Mouse (Mus musculus) CD4-positive helper T cell, adult 2 months (primary cell): ENCODE results near the gene Bbs10.

Experiments used
- DNase-seq: peaks from one replicate; pipeline ENCODE4 v3.0.0-alpha.2; 2012; ENCODE audit warnings: low read depth, missing footprints, low spot score

The Bbs10 gene

GRCm38 (mm10) chr10:111298140-111299098 lies at the start of gene Bbs10:
Bbs10 (plus strand) TSS chr10:111298679.
- peak; percentile 95 for DNase-seq

DNA sequence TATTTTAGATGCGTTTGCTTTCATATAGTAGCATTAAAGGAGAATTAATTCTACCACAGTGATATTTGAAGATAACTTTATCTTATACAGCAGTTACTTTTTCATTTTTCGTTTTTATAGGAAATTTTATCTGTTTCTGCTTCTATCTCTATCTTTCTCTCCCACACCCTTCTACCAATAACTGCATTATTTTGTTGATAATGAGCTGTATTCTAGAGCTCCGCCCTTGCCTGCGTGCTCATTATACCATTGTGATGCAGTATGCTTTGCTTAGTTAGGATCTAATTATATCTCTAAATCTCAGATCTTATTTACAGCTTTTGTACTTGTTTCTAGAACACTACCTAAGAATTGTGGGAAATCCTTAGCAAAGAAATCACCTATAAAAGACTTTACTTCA lies 48.3 kb upstream of the Bbs10 start:
- no peak for DNase-seq

DNA sequence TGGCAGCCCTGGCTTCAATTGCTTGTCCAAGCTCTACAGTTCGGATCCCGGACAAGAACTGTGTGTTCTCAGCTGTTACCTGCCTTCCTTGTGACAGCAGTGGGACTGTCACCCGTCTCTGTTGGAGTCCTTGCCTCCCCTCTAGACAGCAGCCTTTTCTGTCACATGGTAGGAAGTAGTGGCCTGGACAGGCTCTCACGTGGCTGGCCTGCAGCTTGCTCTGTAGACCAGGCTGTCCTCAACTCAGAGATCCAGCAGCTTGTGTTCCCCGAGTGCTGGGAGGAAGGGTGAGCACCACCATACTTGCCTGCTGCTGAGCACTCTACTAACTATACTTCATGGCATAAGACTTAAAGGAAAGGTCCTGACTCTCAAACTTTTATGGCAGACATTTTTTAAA lies 46.8 kb upstream of the Bbs10 start:
- DNase-seq: no peak

DNA sequence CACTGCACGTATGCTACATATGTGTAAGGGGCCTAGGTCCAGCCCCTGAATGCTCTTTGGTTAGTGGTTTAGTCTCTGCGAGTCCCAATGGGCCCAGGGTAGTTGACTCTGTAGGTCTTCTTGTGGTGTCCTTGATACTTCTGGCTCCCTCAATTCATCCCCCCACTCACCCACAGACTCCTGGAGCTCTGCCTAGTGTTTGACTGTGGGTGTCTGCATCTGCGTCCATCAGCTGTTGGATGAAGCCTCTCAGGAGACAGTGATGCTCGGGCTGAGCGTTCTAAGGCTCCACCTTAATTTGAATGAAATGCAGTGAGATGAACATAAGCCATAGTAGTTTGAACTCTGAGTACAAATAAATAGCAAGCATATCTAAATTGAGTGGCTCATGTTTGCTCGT lies 43.3 kb upstream of the Bbs10 start:
- DNase-seq: no peak

DNA sequence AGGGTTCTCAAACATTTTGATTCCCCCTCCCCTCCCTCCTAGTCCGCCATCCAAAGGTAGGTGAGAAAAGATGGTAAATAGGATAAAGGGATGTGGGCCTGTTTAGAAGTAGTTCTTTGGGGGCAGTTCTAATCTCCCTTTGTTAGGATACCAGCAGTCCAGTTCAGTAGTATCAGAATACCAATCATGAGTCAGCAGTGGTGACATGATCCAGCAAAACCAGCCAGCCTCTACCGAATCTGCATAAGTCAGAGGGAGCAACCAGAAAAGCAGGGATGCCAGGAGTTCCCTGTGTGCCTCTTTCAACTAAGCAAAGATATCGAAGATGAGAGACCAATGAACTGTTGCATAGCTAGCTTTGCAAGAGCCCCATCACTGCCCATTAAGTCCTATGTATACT lies 42.3 kb upstream of the Bbs10 start:
- no peak for DNase-seq

DNA sequence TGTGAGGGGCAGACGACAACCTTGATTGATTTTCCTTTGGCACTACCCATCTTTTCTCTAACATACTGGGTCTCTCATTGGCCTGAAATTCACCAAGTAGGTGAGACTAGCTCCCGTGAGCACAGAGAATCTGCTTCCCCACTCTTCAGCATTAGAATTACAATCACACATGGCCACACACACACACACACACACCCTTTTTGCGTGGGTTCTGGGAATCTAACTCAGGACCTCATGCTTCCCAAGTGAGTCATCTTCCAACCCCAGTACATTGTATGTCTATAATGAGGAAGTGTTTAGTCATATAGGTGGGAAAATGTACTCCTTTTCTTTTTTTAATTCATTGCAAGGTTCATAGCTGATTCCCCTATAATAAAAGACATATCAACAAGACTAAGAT lies 41.1 kb upstream of the Bbs10 start:
- no peak for DNase-seq

DNA sequence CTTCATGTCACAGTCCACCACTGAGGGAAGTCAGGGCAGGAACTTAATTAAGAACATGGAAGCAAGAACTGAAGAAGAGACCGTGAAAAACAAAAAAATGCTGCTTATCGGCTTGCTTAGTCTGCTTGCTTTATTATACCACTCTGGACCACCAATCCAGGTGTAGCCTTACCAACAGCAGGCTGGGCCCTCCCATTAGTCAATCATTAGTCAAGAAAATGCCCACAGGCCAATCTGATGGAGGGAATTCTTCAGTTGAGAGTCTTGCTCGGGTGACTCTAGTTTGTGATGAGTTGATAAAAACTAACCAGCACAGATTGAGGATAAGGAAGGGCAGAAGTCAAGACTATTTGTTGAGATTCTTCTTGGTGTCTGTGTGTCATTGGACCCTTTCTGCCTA lies 40.2 kb upstream of the Bbs10 start:
- DNase-seq: no peak

DNA sequence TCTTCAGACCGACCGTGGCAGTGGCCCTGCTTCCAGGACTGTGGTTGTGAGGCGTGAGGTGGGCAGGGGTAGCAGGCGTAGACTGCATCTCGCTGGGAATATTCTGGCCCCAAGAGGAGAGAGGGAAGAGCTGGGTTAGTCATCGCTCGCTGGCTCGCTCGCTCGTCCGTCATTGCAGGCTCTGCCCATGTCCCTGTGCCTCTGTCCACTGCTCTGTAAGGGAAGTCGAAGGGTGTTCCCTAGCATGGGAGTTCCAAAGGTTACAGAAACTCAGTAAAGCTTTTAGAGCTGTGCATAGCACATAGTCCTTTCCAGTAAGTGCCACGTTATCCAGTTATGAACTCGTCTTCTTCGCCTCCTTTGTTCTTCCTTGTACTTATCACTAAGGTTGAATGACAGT lies 26.8 kb upstream of the Bbs10 start:
- DNase-seq: no peak

GRCm38 (mm10) chr10:111272905-111273304 lies 25.6 kb upstream of the Bbs10 start:
- no peak for DNase-seq

GRCm38 (mm10) chr10:111273463-111274088 lies 24.9 kb upstream of the Bbs10 start:
- no peak for DNase-seq

DNA sequence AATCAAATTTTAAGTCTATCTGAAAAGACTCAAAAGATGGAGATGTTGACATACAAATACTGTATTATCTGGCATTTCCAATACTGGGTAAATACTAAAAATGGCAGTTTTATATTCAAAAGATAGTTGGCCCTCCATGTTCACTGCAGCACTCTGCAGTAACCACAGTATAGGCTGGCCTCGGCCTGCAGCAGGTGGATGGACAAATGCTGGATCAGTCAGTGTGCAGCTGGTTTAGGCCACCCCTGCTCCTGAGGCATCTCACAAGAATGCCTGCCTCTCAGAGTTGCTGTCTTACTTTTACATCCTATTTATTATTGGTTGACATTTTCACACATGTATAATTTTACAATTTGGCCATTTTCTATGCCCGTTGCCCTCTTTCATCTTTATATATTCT lies 22.7 kb upstream of the Bbs10 start:
- no peak for DNase-seq

DNA sequence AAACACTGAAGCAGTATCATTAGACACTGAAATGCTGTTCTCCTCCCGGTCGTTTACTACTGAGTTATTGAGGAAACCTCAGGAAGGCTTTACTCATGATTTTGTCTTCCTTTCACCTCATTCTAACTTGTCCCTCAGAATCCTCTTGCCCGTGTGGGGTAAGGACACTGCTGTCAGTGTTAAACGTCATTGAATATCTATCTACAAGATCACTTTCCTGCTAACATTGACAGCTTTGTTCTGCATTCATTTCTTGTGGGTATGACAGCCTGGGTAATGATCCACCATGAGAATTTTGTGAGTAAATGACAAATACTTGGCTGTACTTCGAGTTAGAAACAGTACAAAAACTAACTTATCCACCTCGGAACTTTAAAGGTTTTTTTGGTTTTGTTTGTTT lies 848 bp upstream of the Bbs10 start:
- no peak for DNase-seq

- no peak for DNase-seq
Measured at GRCm38 (mm10) chr10:111299591-111299990, 1.1 kb downstream of the Bbs10 start.

DNA sequence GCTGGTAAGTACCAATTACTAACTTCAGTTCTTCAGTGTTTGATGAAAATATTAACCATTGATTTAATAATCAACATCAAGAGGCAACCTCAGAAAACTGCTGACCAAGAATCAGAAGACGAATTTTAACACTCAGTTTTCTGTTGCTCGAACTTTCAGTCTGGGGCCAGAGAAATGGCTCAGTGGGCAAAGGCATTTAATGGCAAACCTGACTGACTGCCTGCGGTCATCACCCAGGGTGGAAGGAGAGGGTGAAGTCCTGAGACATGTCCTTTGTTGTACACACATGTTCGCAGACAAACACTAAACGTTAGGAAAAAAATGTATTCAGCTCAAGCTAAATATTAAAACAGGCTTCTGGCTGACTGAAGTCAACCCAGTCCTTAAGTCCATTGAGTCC lies 2.6 kb downstream of the Bbs10 start:
- no peak for DNase-seq

DNA sequence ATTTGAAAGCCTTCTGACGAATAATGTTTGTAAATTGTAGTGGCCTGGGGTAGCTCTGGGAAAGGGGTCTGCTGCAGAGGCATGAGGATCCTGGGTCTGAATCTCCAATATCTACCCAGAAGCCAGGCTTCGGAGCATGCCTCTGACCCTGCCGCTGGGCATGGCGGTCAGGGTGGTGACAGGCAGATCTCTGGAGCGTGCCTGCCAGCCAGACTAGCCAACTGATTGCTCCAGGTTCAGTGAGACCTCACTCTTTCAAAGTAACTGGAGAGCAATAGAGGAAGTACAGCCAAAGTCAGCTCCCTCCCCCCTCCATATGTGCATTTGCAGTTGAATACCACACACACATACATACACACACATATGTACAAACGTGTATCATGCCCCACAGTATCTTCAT lies 4.0 kb downstream of the Bbs10 start:
- DNase-seq: no peak

DNA sequence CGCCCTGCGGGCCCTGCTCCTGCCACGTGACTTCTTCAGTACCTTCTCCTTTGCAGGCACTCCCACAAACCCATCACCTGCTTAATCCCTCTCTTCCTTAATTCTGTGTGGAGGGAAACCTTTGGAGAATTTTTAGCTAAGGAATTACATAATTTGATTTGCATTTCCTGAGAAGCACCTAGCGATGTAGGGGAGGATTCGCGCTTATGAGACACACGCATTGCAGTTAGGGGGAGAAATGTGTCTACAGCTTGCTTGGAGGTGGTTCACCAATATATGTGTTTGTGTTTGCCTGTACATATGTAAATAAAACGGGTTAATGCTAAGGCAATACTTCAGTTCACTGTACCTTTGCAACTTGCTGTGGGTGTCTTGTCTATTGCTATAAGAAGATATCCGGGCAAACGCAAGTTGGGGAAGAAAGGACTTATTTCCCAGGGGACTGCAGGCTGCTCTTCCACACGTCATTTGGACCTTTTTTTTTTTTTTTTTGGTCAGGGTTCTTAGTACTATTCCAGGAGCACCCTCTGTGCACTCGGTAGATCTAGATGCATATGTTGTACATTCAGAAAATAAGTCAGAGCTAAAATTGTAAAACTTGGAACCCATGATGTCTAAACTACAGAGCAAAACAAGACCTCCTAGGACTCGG lies 10.5 kb downstream of the Bbs10 start:
- no peak for DNase-seq

DNA sequence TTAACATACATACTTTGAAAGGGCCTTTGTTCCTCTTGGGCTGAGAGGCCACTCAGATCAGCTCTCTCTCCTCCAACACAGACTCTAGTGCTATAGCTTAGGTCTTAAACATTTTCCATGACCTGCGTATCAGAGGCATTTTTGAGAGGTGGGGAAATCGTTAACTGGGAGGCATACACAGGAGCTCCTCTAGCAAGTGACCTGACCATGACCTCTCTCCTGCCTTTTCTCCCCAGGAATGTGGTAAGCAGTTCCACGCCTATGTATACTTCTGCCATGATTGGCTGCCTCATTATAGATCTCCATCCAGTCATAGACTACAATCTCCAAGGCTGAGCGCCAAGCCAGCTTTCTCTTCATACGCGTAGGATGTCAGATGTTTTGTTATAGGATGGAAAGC lies 14.8 kb downstream of the Bbs10 start:
- DNase-seq: no peak

GRCm38 (mm10) chr10:111314636-111315395 lies 16.3 kb downstream of the Bbs10 start:
- DNase-seq: no peak

DNA sequence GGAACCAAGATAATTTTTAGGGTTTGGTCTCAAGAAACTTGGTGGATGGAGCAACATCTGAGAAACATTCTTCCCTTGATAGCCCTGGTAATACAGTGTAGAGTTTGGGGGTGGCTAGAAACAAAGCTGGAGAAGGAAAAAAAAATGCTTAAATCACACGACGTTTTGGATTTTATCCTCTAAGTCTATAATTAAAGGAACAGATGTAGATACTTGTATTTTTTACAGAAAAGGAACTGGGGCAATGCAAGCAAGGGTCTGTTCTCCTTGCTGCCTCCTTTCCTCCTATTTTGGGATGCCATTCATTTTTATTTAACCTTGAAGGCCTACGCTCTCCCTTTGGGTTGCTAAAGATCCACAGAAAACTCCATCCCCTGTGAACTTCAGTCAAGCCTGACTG lies 17.5 kb downstream of the Bbs10 start:
- no peak for DNase-seq

DNA sequence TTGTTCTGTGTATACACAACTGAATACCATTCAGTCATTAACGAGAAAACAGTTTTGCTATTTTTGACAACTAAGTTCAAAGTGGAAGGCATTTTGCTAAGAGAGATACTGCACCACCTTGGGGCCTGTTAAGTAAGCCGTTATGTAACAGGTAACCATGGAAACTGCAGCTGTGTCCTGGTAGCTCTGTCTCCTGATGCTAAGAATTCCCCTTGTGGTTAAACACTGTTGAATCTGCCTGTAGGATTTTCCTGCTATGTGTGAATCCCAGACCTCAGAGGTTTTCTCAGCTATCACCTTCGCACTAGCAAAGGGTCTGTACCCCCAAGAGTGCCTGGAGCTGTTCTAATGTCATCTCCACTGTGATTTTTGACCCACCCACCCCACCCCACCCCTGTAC lies 19.5 kb downstream of the Bbs10 start:
- no peak for DNase-seq

DNA sequence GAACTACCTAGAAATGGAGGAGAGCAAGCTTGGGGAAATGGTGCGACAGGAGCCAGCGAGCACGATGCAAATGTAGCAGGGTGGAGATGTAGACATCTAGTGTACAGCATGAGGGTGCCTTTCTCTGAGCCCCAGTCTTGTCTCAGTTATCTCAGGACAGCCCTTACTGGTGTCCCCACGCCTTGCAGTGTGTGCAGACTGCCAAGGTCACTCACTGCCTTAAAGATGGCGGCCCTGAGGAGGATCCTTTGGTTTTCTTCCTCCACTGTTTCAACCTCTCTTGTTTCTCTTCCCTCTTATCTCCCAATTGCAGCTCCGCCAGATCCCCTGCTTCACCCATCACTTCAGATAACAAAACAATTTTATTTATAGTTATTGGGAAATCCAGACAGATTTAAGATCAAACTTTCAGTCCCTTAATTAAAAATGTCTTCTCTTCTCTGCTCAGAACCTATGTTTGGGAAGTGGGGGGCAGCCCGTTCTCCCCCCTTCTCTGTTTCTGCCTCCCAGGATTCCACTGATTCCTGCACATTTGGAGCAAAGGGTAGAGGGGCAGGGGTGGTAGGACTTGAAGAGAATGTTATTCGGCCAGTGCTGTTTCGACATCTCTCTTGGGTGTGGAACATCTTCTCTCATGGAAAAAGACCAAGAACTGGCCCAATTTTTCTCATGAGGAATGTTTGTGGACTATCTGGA lies 20.5 kb downstream of the Bbs10 start:
- no peak for DNase-seq
